ENCODE assay signal across 8 mouse cellular contexts in the genomic region with DNA sequence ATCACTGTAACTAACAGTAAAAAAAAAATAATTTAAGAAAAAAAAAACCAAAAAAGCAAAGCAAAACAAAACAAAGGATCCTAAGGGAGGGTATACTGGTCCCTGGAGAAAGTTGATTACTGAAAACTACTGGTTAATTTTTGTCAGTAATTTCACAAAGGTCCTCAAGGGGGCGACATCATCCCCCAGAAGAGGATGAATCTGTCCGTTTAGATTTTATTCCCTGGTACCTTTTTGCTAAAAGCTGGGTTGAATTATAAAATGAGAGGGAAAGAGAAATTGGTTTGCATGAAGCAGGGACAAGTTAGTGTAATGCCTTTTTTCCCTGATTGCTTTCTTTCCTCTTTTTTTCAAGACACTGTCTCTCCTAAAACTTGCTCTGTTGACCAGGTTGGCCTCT. TPM values are rescaled to one million over a fixed set of nuclear protein-coding genes. Genes with fewer than 3 reads are reported as not detected.
DNase-seq lines count a peak whose midpoint lies in the region; ATAC-seq lines count a peak whose summit lies in the region.

No protein-coding gene starts in this region.

- no peak overlapping the region for H3K9ac ChIP-seq in kidney, embryonic 14.5 days (ENCODE audit: low read depth, low read length)

- 3% methylated on average over 2 of the region's 2 CpGs for WGBS in kidney, embryonic 14.5 days

- ATAC-seq in kidney, embryonic 14.5 days (ENCODE audit: low FRiP score, low TSS enrichment), result no peak
- ATAC-seq in granulocyte monocyte progenitor cell, adult 5-6 weeks (replicated peaks; ENCODE audit: poor library complexity, severe bottlenecking), result no peak

- no peaks in the 10 kb centered on the region for H3K9me3 ChIP-seq in kidney, embryonic 14.5 days (ENCODE audit: control insufficient read depth, low read length)

- no peak overlapping the region for H3K4me2 ChIP-seq in kidney, embryonic 14.5 days (replicated peaks; ENCODE audit: low read depth, low read length)

- no peak overlapping the region for H3K4me3 ChIP-seq in kidney, embryonic 14.5 days (ENCODE audit: low read length)

- DNase-seq in adrenal gland, postnatal 10 days, result peak; percentile 63
- DNase-seq in adrenal gland, adult 8-10 months, result no peak
- peak; percentile 72 for DNase-seq in kidney, postnatal 14 days
- DNase-seq in 416B (ENCODE audit: low read depth), result peak; percentile 73
- DNase-seq in cerebellum, postnatal 10 days, result peak; percentile 68 to 79
- DNase-seq in lung, postnatal 36 days, result peak; percentile 76

- no peak overlapping the region for H3K27ac ChIP-seq in kidney, embryonic 14.5 days (ENCODE audit: low read depth, low read length)

- H3K27me3 ChIP-seq in kidney, embryonic 14.5 days (ENCODE audit: control insufficient read depth, insufficient read depth, low read length), result no peaks in the 10 kb centered on the region

- no peaks in the 10 kb centered on the region for H3K4me1 ChIP-seq in kidney, embryonic 14.5 days (ENCODE audit: control insufficient read depth, insufficient read depth, low read length)

- H3K36me3 ChIP-seq in kidney, embryonic 14.5 days (ENCODE audit: control insufficient read depth, insufficient read depth, low read length), result no peaks in the 10 kb centered on the region

RNA-seq across cellular contexts. Expression of gene Zc3h4, which starts 4.8 kb away (rescaled TPM):
- 10 to 100 TPM; 44.0 to 54.3 TPM for total RNA-seq in adrenal gland, postnatal 10 days (2021)
- 10 to 100 TPM; 43.4 to 47.5 (median 46.2) TPM for total RNA-seq in adrenal gland, adult 8-10 months (2022)
- 16.7 and 23.6 TPM in 2 replicates for polyA plus RNA-seq in kidney, embryonic 14.5 days (2014; fragmentation: Nextera tagmentation; extraction: Ambion mirVana)
- 42.3 and 57.9 TPM in 2 replicates for total RNA-seq in granulocyte monocyte progenitor cell, adult 5-6 weeks (2014; fragmentation: Nextera tagmentation)
- 20.9 and 40.7 TPM in 2 replicates for total RNA-seq in granulocyte monocyte progenitor cell, adult 5-6 weeks (2017)

RNA-seq across cellular contexts. Expression of gene Sae1, which starts 8.3 kb away (rescaled TPM):
- total RNA-seq in adrenal gland, postnatal 10 days (2021), result 10 to 100 TPM; 60.8 to 64.0 TPM
- 10 to 100 TPM; 64.0 to 78.2 (median 67.5) TPM for total RNA-seq in adrenal gland, adult 8-10 months (2022)
- 241 and 323 TPM in 2 replicates for polyA plus RNA-seq in kidney, embryonic 14.5 days (2014; fragmentation: Nextera tagmentation; extraction: Ambion mirVana)
- 131 and 137 TPM in 2 replicates for total RNA-seq in granulocyte monocyte progenitor cell, adult 5-6 weeks (2014; fragmentation: Nextera tagmentation)
- total RNA-seq in granulocyte monocyte progenitor cell, adult 5-6 weeks (2017), result 409 and 421 TPM in 2 replicates

RNA-seq across cellular contexts. Expression of gene Tmem160, which starts 56.6 kb away (rescaled TPM):
- 10 to 100 TPM; 43.9 to 46.8 TPM for total RNA-seq in adrenal gland, postnatal 10 days (2021)
- total RNA-seq in adrenal gland, adult 8-10 months (2022), result 10 to 100 TPM; 55.2 to 93.9 (median 72.1) TPM
- 56.0 TPM in 2 replicates for polyA plus RNA-seq in kidney, embryonic 14.5 days (2014; fragmentation: Nextera tagmentation; extraction: Ambion mirVana)
- 27.5 and 71.6 TPM in 2 replicates for total RNA-seq in granulocyte monocyte progenitor cell, adult 5-6 weeks (2014; fragmentation: Nextera tagmentation)
- total RNA-seq in granulocyte monocyte progenitor cell, adult 5-6 weeks (2017), result 17.2 and 26.2 TPM in 2 replicates
